ENCODE assay signal across 9 mouse cellular contexts in the genomic region with DNA sequence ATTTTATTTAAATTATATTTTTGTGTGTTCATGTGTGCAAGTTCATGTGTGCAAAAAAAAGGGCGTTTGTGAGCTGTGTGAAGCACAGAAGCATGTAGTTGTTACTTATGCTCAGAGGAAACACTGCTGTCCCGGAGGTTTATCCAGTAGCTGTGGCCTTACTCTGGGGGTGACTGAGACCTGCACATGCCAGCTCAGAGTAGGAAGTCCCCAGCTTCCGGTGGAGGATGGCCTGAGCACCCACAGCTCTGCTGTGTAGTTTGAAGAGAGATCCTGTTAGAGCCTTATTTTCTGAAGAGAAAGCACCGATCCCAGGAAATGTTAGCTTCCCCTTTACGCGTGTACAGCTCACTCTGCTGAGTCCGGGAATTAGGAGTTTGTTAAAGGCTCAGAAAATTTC. TPM values are rescaled to one million over a fixed set of nuclear protein-coding genes. Genes with fewer than 3 reads are reported as not detected.
DNase-seq lines count a peak whose midpoint lies in the region; ATAC-seq and TF ChIP-seq lines count a peak whose summit lies in the region.
"Had no signal": no experiment of that assay in that cellular context is flagged by ENCODE, and none has a peak within 500 bp of the region (broad histone marks: within the 10 kb centered on the region; RNA-seq: fewer than 3 reads in every experiment).

No protein-coding gene starts in this region.

- 0 out of 2 replicates have a peak, but pooled peaks cover 3% of the 10 kb centered on the region for H3K9me3 ChIP-seq in forebrain, embryonic 10.5 days
- H3K9me3 ChIP-seq in forebrain, embryonic 11.5 days (ENCODE audit: control insufficient read depth, low read length), result no peaks in the 10 kb centered on the region
- H3K9me3 ChIP-seq in liver, postnatal 0 days (ENCODE audit: low read length), result no peaks in the 10 kb centered on the region
- H3K9me3 ChIP-seq: lung, embryonic 15.5 days had no signal

- WGBS in forebrain, embryonic 10.5 days, result 86% methylated on average over 7 of the region's 7 CpGs
- 84% methylated on average over 7 of the region's 7 CpGs for WGBS in forebrain, embryonic 11.5 days
- 38% methylated on average over 7 of the region's 7 CpGs for WGBS in liver, postnatal 0 days (ENCODE audit: insufficient replicate concordance)

- TF ChIP-seq EP300 in liver, postnatal 0 days (IDR thresholded peaks at IDR 0.05; ENCODE audit: low read depth), result no peak

- no peak overlapping the region for H3K4me2 ChIP-seq in forebrain, embryonic 11.5 days (ENCODE audit: low read depth, low read length, severe bottlenecking)
- H3K4me2 ChIP-seq in liver, postnatal 0 days (ENCODE audit: low read depth, low read length), result no peak overlapping the region
- H3K4me2 ChIP-seq: lung, embryonic 15.5 days had no signal

- no peak for ATAC-seq in forebrain, embryonic 11.5 days (replicated peaks; ENCODE audit: low FRiP score)
- ATAC-seq in liver, postnatal 0 days, result no peak

- no peak for TF ChIP-seq CTCF in liver, postnatal 0 days (IDR thresholded peaks at IDR 0.05; ENCODE audit: low read depth)

- no peak overlapping the region for H3K9ac ChIP-seq in forebrain, embryonic 11.5 days (ENCODE audit: low read length)
- no peak overlapping the region for H3K9ac ChIP-seq in liver, postnatal 0 days (replicated peaks)
- H3K9ac ChIP-seq: lung, embryonic 15.5 days had no signal

- peaks cover 26% of the 10 kb centered on the region for H3K36me3 ChIP-seq in forebrain, embryonic 10.5 days (replicated peaks)
- no peaks in the 10 kb centered on the region for H3K36me3 ChIP-seq in forebrain, embryonic 11.5 days (ENCODE audit: control insufficient read depth, insufficient read depth, low read length)
- H3K36me3 ChIP-seq in liver, postnatal 0 days (replicated peaks; ENCODE audit: insufficient read depth, low read length), result no peaks in the 10 kb centered on the region
- no peaks in the 10 kb centered on the region for H3K36me3 ChIP-seq in splenic B cell, adult 2 months (ENCODE audit: control insufficient read depth, insufficient read depth, low read length, poor library complexity, severe bottlenecking)

- peak overlapping the region; percentile 40; the same call in 1 of the 2 replicates for H3K27ac ChIP-seq in forebrain, embryonic 10.5 days
- H3K27ac ChIP-seq in forebrain, embryonic 11.5 days (ENCODE audit: low read depth, low read length), result no peak overlapping the region
- no peak overlapping the region; the same call in 1 of the 2 replicates for H3K27ac ChIP-seq in liver, postnatal 0 days (ENCODE audit: low read depth)
- H3K27ac ChIP-seq: lung, embryonic 15.5 days had no signal

- H3K27me3 ChIP-seq in forebrain, embryonic 10.5 days (ENCODE audit: poor library complexity, severe bottlenecking), result no peaks in the 10 kb centered on the region
- H3K27me3 ChIP-seq in forebrain, embryonic 11.5 days (ENCODE audit: control insufficient read depth, insufficient read depth, low read length), result no peaks in the 10 kb centered on the region
- H3K27me3 ChIP-seq in liver, postnatal 0 days (ENCODE audit: insufficient read depth, low read length), result no peaks in the 10 kb centered on the region
- H3K27me3 ChIP-seq in splenic B cell, adult 2 months (ENCODE audit: control insufficient read depth, insufficient read depth, low read length, poor library complexity, severe bottlenecking), result no peaks in the 10 kb centered on the region

- DNase-seq in forebrain, embryonic 10.5 days (ENCODE audit: extremely low spot score, low spot score), result no peak
- no peak for DNase-seq in forebrain, embryonic 11.5 days (ENCODE audit: low spot score)
- DNase-seq in liver, result peak; percentile 20
- no peak for DNase-seq in liver, postnatal 0 days
- DNase-seq in brain, adult 2 months (ENCODE audit: low read depth, low spot score), result peak; percentile 11
- DNase-seq in splenic B cell, adult 2 months (ENCODE audit: low read depth, low spot score), result peak; percentile 20
- no peak for DNase-seq in layer of hippocampus, postnatal 25 days (ENCODE audit: extremely low spot score in 1 of 2, low spot score in 1 of 2)
- DNase-seq in layer of hippocampus, adult 11-12 months (ENCODE audit: low spot score), result no peak

- H3K4me3 ChIP-seq in forebrain, embryonic 10.5 days, result no peak overlapping the region
- no peak overlapping the region for H3K4me3 ChIP-seq in forebrain, embryonic 11.5 days (ENCODE audit: low read depth, low read length)
- no peak overlapping the region for H3K4me3 ChIP-seq in liver, postnatal 0 days (ENCODE audit: low read depth, low read length)
- H3K4me3 ChIP-seq: lung, embryonic 15.5 days had no signal

- peaks cover 66% of the 10 kb centered on the region for H3K4me1 ChIP-seq in forebrain, embryonic 10.5 days
- no peaks in the 10 kb centered on the region; the same call in 1 of the 2 replicates for H3K4me1 ChIP-seq in forebrain, embryonic 11.5 days (replicated peaks; ENCODE audit: control insufficient read depth, insufficient read depth, low read length)
- H3K4me1 ChIP-seq in liver, postnatal 0 days (ENCODE audit: insufficient read depth), result peaks cover 17% of the 10 kb centered on the region

RNA-seq across cellular contexts. Expression of a gene that starts 20.1 kb away (rescaled TPM):
- polyA plus RNA-seq in forebrain, embryonic 10.5 days (2016; fragmentation: Nextera tagmentation; extraction: Ambion mirVana), result 50.2 and 55.6 TPM in 2 replicates
- 45.2 and 46.6 TPM in 2 replicates for polyA plus RNA-seq in forebrain, embryonic 11.5 days (2014; fragmentation: Nextera tagmentation; extraction: Ambion mirVana)
- polyA plus RNA-seq in liver, postnatal 0 days (2015; fragmentation: Nextera tagmentation; extraction: Ambion mirVana), result 4.9 and 5.9 TPM in 2 replicates
- 1 to 10 TPM; 3.1 to 3.4 TPM for total RNA-seq in layer of hippocampus, postnatal 25 days (2021)

RNA-seq across cellular contexts. Expression of a gene that starts 52.5 kb away (rescaled TPM):
- polyA plus RNA-seq in forebrain, embryonic 10.5 days (2016; fragmentation: Nextera tagmentation; extraction: Ambion mirVana), result 232 and 234 TPM in 2 replicates
- 245 and 274 TPM in 2 replicates for polyA plus RNA-seq in forebrain, embryonic 11.5 days (2014; fragmentation: Nextera tagmentation; extraction: Ambion mirVana)
- polyA plus RNA-seq in liver, postnatal 0 days (2015; fragmentation: Nextera tagmentation; extraction: Ambion mirVana), result 100 and 106 TPM in 2 replicates
- 10 to 100 TPM; 49.9 to 53.3 TPM for total RNA-seq in layer of hippocampus, postnatal 25 days (2021)

Comparison
In these comparisons a context has a peak if more than half of its experiments do, and no peak if none do; other contexts are left out.
1. DNase-seq: peak in liver (single experiment), brain, adult 2 months (single experiment) and splenic B cell, adult 2 months (single experiment); none in forebrain, embryonic 10.5 days (single experiment), forebrain, embryonic 11.5 days (single experiment), liver, postnatal 0 days (single experiment), layer of hippocampus, postnatal 25 days (0 of 2) and layer of hippocampus, adult 11-12 months (single experiment).